Mouse (Mus musculus) bone marrow, adult 2 months (tissue): ENCODE measurements at regions not wholly inside any gene's neighbourhood (a gene's known extent, or its start where the extent isn't known, plus 50 kb on each side); places are given as distances from the start of the nearest gene placed in this dataset.

ENCODE experiments used
- H3K27ac ChIP-seq: fragments of 200-500 bp; 2 replicates; pipeline ENCODE4 v1.5.1; 2012; ENCODE audit warnings: low read depth, mild to moderate bottlenecking, control low read depth, inconsistent platforms, low read length; ENCODE audit not compliant: control insufficient read depth, poor library complexity, insufficient read depth
- H3K4me1 ChIP-seq: fragments of 200-500 bp; 2 replicates; pipeline ENCODE4 v1.6.1; 2011; ENCODE audit warnings: low read length; ENCODE audit not compliant: control insufficient read depth, insufficient read depth
- H3K4me3 ChIP-seq: fragments of 200-500 bp; replicated peaks from 2 replicates; pipeline ENCODE3; 2011; ENCODE audit warnings: mild to moderate bottlenecking, low read depth, low read length, control low read depth; ENCODE audit not compliant: control insufficient read depth
- CTCF ChIP-seq: fragments of 200-500 bp; IDR thresholded peaks from 2 replicates; pipeline ENCODE4 v1.5.1; 2011; ENCODE audit warnings: low read length, control low read depth; ENCODE audit not compliant: control insufficient read depth, insufficient read depth
- POLR2A ChIP-seq: fragments of 200-500 bp; IDR thresholded peaks from 2 replicates; pipeline ENCODE4 v1.6.1; 2011; ENCODE audit warnings: low read depth, mild to moderate bottlenecking, control low read depth, low read length, borderline replicate concordance; ENCODE audit not compliant: control insufficient read depth
- WGBS: fragments of 180-500 bp; shearing (Covaris S2); methylation state at CpG from one replicate; pipeline ENCODE4 v1.1.7; 2018; 5-methylcytosine and 5-hydroxymethylcytosine counted together

DNA sequence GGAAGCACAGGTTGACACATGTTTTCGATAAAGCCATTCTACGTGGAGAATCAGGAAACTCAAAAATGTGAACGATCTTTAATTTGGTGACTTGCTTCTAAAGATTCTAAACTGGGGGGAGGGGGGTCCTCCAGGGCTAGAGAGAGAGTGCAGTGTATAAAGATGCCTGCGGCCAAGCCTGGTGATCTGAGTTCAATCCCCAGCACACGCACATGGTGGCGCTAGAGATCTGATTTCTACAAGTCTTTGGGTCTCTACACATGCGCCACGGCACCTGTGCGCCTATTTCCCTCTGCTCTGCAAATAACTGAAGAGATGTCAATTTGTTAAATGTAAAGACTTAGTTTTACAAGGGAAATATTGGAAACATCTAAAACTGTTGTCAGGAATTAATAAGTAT is 70.3 kb upstream of the Ccdc39 start:
- Histone ChIP-seq H3K4me3 (no peak overlapping the region), H3K27ac (no peak overlapping the region), H3K4me1 (no peaks in the 10 kb centered on the region; the same call in 1 of the 2 replicates)
- WGBS, result 68% methylated on average over 9 of the region's 9 CpGs
- TF ChIP-seq CTCF (no peak), POLR2A (no peak)

GRCm38 (mm10) chr3:33915777-33916176 is 71.7 kb upstream of the Ccdc39 start:
- Histone ChIP-seq H3K27ac (no peak overlapping the region), H3K4me1 (no peaks in the 10 kb centered on the region; the same call in 1 of the 2 replicates), H3K4me3 (no peak overlapping the region)
- TF ChIP-seq POLR2A, result no peak
- no peak for TF ChIP-seq CTCF

- no peak for TF ChIP-seq POLR2A
- TF ChIP-seq CTCF, result no peak
- Histone ChIP-seq H3K4me3 (no peak overlapping the region), H3K4me1 (no peaks in the 10 kb centered on the region; the same call in 1 of the 2 replicates), H3K27ac (no peak overlapping the region)
- 84% methylated on average over 10 of the region's 10 CpGs for WGBS
Measured at GRCm38 (mm10) chr3:33916318-33916717, 72.2 kb upstream of the Ccdc39 start.

- Histone ChIP-seq H3K4me1 (no peaks in the 10 kb centered on the region; the same call in 1 of the 2 replicates), H3K27ac (no peak overlapping the region), H3K4me3 (no peak overlapping the region)
- 78% methylated on average over 6 of the region's 6 CpGs for WGBS
- TF ChIP-seq POLR2A (no peak), CTCF (no peak)
Measured at GRCm38 (mm10) chr3:33916818-33917217, 72.7 kb upstream of the Ccdc39 start.

- H3K27ac ChIP-seq, result no peak overlapping the region
- TF ChIP-seq POLR2A, result no peak
- peak; percentile 62; the same call in 1 of the 2 replicates for TF ChIP-seq CTCF
- 7% methylated on average over 10 of the region's 10 CpGs for WGBS
- H3K4me3 ChIP-seq, result no peak overlapping the region
- no peaks in the 10 kb centered on the region; the same call in 1 of the 2 replicates for H3K4me1 ChIP-seq
Measured at GRCm38 (mm10) chr3:33918785-33919184, 74.7 kb upstream of the Ccdc39 start.

GRCm38 (mm10) chr3:33925072-33925471 is 81.0 kb upstream of the Ccdc39 start:
- WGBS, result 77% methylated on average over 4 of the region's 4 CpGs
- no peak for TF ChIP-seq CTCF
- TF ChIP-seq POLR2A, result no peak
- Histone ChIP-seq H3K27ac (no peak overlapping the region), H3K4me3 (no peak overlapping the region), H3K4me1 (no peaks in the 10 kb centered on the region)

- H3K27ac ChIP-seq, result no peak overlapping the region
- no peak overlapping the region for H3K4me3 ChIP-seq
- TF ChIP-seq CTCF (no peak), POLR2A (no peak)
- 18% methylated on average over 6 of the region's 6 CpGs for WGBS
- H3K4me1 ChIP-seq, result no peaks in the 10 kb centered on the region
Measured at GRCm38 (mm10) chr3:33955064-33955463, 64.7 kb upstream of the Fxr1 start.

- H3K4me1 ChIP-seq, result no peaks in the 10 kb centered on the region
- no peak overlapping the region for H3K27ac ChIP-seq
- 3% methylated on average over 19 of the region's 19 CpGs for WGBS
- no peak for TF ChIP-seq POLR2A
- peak; percentile 66 for TF ChIP-seq CTCF
- H3K4me3 ChIP-seq, result no peak overlapping the region
Measured at GRCm38 (mm10) chr3:33955854-33956624, 63.7 kb upstream of the Fxr1 start.

DNA sequence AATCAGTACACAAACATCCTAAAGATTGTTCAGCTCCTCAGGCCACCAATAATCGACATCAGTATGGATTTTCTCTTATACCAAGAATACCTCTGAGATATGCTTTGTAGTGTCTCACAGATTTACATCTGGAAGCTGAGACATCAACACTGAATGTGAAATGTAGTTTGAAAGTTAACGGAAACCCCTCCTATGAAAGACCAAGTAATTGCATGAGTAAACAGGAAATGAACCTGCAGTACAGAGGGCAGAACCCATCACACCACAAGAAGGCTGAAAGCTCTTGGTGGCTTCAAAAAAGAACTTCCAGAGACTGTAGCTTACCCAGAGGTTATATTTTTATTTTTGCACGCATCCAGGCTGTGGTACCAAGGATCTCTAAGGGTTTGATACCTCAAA is 63.1 kb upstream of the Fxr1 start:
- Histone ChIP-seq H3K4me1 (no peaks in the 10 kb centered on the region), H3K4me3 (no peak overlapping the region), H3K27ac (no peak overlapping the region)
- TF ChIP-seq CTCF, result no peak
- TF ChIP-seq POLR2A, result no peak
- 33% methylated on average over 3 of the region's 3 CpGs for WGBS
